Mouse (Mus musculus): ENCODE results near the gene Gsn. TPM values are rescaled to one million over a fixed set of nuclear protein-coding genes. Genes with fewer than 3 reads are reported as not detected.

Gsn gene
- total RNA-seq, 1 experiment: 165 TPM

- no peak overlapping the region for H3K9ac ChIP-seq (ENCODE audit: insufficient read depth, low read depth, low read length, poor library complexity, severe bottlenecking)
- no peak overlapping the region for H3K27ac ChIP-seq (ENCODE audit: insufficient read depth, low read depth, low read length, poor library complexity, severe bottlenecking)
- H3K36me3 ChIP-seq (ENCODE audit: control insufficient read depth, insufficient read depth, low read length, poor library complexity, severe bottlenecking): no peaks in the 10 kb centered on the region
- DNase-seq (ENCODE audit: low read depth, low spot score): no peak
- no peaks in the 10 kb centered on the region for H3K4me1 ChIP-seq (ENCODE audit: control insufficient read depth in 2 of 2, insufficient read depth in 2 of 2, low read length in 2 of 2, poor library complexity in 1 of 2)
- no peaks in the 10 kb centered on the region for H3K9me3 ChIP-seq (ENCODE audit: control insufficient read depth, insufficient read depth, low read depth, low read length)
- TF ChIP-seq HCFC1 (IDR thresholded peaks at IDR 0.05; ENCODE audit: borderline replicate concordance, insufficient read depth, low read length) (no peak), ZC3H11A (IDR thresholded peaks at IDR 0.05; ENCODE audit: borderline replicate concordance, low read depth, low read length) (no peak), CHD2 (IDR thresholded peaks at IDR 0.05; ENCODE audit: low read depth, low read length) (no peak), MAFK (IDR thresholded peaks at IDR 0.05; ENCODE audit: insufficient read depth, low read depth, low read length) (no peak), ZNF384 (IDR thresholded peaks at IDR 0.05; ENCODE audit: low read depth, low read length) (no peak)
- H3K4me3 ChIP-seq (ENCODE audit: insufficient read depth in 1 of 2, low read depth in 1 of 2, low read length in 2 of 2, poor library complexity in 1 of 2, severe bottlenecking in 1 of 2): no peak overlapping the region
- in situ Hi-C loops (cut with MboI; ENCODE audit: low sequenced_read_pairs in 2 of 2, unreplicated experiment in 2 of 2): no loop called here
Observed at GRCm38 (mm10) chr2:35259338-35260080, 3.3 kb downstream of the Gsn start.

- 0 out of 4 replicates have a peak, but pooled peaks cover 0 to under 1% of the 10 kb centered on the region in 2 experiments for H3K4me1 ChIP-seq (ENCODE audit: control insufficient read depth in 2 of 2, insufficient read depth in 2 of 2, low read length in 2 of 2, poor library complexity in 1 of 2)
- TF ChIP-seq CHD2 (IDR thresholded peaks at IDR 0.05; ENCODE audit: low read depth, low read length) (no peak), ZNF384 (IDR thresholded peaks at IDR 0.05; ENCODE audit: low read depth, low read length) (no peak), ZC3H11A (IDR thresholded peaks at IDR 0.05; ENCODE audit: borderline replicate concordance, low read depth, low read length) (no peak), HCFC1 (IDR thresholded peaks at IDR 0.05; ENCODE audit: borderline replicate concordance, insufficient read depth, low read length) (no peak), MAFK (IDR thresholded peaks at IDR 0.05; ENCODE audit: insufficient read depth, low read depth, low read length) (no peak)
- no peaks in the 10 kb centered on the region for H3K9me3 ChIP-seq (ENCODE audit: control insufficient read depth, insufficient read depth, low read depth, low read length)
- DNase-seq (ENCODE audit: low read depth, low spot score): no peak
- in situ Hi-C loops (cut with MboI; ENCODE audit: low sequenced_read_pairs in 2 of 2, unreplicated experiment in 2 of 2): no loop called here
- H3K27ac ChIP-seq (ENCODE audit: insufficient read depth, low read depth, low read length, poor library complexity, severe bottlenecking): no peak overlapping the region
- no peak overlapping the region for H3K4me3 ChIP-seq (ENCODE audit: insufficient read depth in 1 of 2, low read depth in 1 of 2, low read length in 2 of 2, poor library complexity in 1 of 2, severe bottlenecking in 1 of 2)
- no peak overlapping the region for H3K9ac ChIP-seq (ENCODE audit: insufficient read depth, low read depth, low read length, poor library complexity, severe bottlenecking)
- no peaks in the 10 kb centered on the region for H3K36me3 ChIP-seq (ENCODE audit: control insufficient read depth, insufficient read depth, low read length, poor library complexity, severe bottlenecking)
Observed at GRCm38 (mm10) chr2:35260291-35260690, 4.1 kb downstream of the Gsn start.

GRCm38 (mm10) chr2:35264095-35264494, 7.9 kb downstream of the Gsn start:
- H3K4me3 ChIP-seq (ENCODE audit: insufficient read depth in 1 of 2, low read depth in 1 of 2, low read length in 2 of 2, poor library complexity in 1 of 2, severe bottlenecking in 1 of 2): no peak overlapping the region
- H3K9me3 ChIP-seq (ENCODE audit: control insufficient read depth, insufficient read depth, low read depth, low read length): no peaks in the 10 kb centered on the region
- H3K4me1 ChIP-seq (ENCODE audit: control insufficient read depth in 2 of 2, insufficient read depth in 2 of 2, low read length in 2 of 2, poor library complexity in 1 of 2): peaks cover 5 to 23% of the 10 kb centered on the region in 2 experiments; a peak in 3 of 4 replicates
- TF ChIP-seq CHD2 (IDR thresholded peaks at IDR 0.05; ENCODE audit: low read depth, low read length): no peak
- no peak for TF ChIP-seq ZNF384 (IDR thresholded peaks at IDR 0.05; ENCODE audit: low read depth, low read length)
- TF ChIP-seq MAFK (IDR thresholded peaks at IDR 0.05; ENCODE audit: insufficient read depth, low read depth, low read length): no peak
- no peak for TF ChIP-seq HCFC1 (IDR thresholded peaks at IDR 0.05; ENCODE audit: borderline replicate concordance, insufficient read depth, low read length)
- no peak for TF ChIP-seq ZC3H11A (IDR thresholded peaks at IDR 0.05; ENCODE audit: borderline replicate concordance, low read depth, low read length)
- no peak for DNase-seq (ENCODE audit: low read depth, low spot score)
- no peaks in the 10 kb centered on the region for H3K36me3 ChIP-seq (ENCODE audit: control insufficient read depth, insufficient read depth, low read length, poor library complexity, severe bottlenecking)
- in situ Hi-C loops (cut with MboI; ENCODE audit: low sequenced_read_pairs in 2 of 2, unreplicated experiment in 2 of 2): no loop called here
- no peak overlapping the region for H3K27ac ChIP-seq (ENCODE audit: insufficient read depth, low read depth, low read length, poor library complexity, severe bottlenecking)
- no peak overlapping the region for H3K9ac ChIP-seq (ENCODE audit: insufficient read depth, low read depth, low read length, poor library complexity, severe bottlenecking)

- no peak overlapping the region for H3K27ac ChIP-seq (ENCODE audit: insufficient read depth, low read depth, low read length, poor library complexity, severe bottlenecking)
- no peaks in the 10 kb centered on the region for H3K9me3 ChIP-seq (ENCODE audit: control insufficient read depth, insufficient read depth, low read depth, low read length)
- no peak for DNase-seq (ENCODE audit: low read depth, low spot score)
- 0 out of 4 replicates have a peak overlapping the region, but pooled peaks of 1 of the 2 experiments have one; percentile 38 for H3K4me3 ChIP-seq (ENCODE audit: insufficient read depth in 1 of 2, low read depth in 1 of 2, low read length in 2 of 2, poor library complexity in 1 of 2, severe bottlenecking in 1 of 2)
- in situ Hi-C loops (cut with MboI; ENCODE audit: low sequenced_read_pairs in 2 of 2, unreplicated experiment in 2 of 2): no loop called here
- TF ChIP-seq ZNF384 (IDR thresholded peaks at IDR 0.05; ENCODE audit: low read depth, low read length): no peak
- no peak for TF ChIP-seq MAFK (IDR thresholded peaks at IDR 0.05; ENCODE audit: insufficient read depth, low read depth, low read length)
- no peak for TF ChIP-seq CHD2 (IDR thresholded peaks at IDR 0.05; ENCODE audit: low read depth, low read length)
- H3K36me3 ChIP-seq (ENCODE audit: control insufficient read depth, insufficient read depth, low read length, poor library complexity, severe bottlenecking): no peaks in the 10 kb centered on the region
- H3K4me1 ChIP-seq (ENCODE audit: control insufficient read depth in 2 of 2, insufficient read depth in 2 of 2, low read length in 2 of 2, poor library complexity in 1 of 2): peaks cover 5 to 23% of the 10 kb centered on the region in 2 experiments; a peak in 3 of 4 replicates
- no peak overlapping the region for H3K9ac ChIP-seq (ENCODE audit: insufficient read depth, low read depth, low read length, poor library complexity, severe bottlenecking)
Observed at GRCm38 (mm10) chr2:35265296-35265695, 9.1 kb downstream of the Gsn start.

All from ES-E14 (cell line).